7 mouse cellular contexts compared by ENCODE assay signal in the genomic region with DNA sequence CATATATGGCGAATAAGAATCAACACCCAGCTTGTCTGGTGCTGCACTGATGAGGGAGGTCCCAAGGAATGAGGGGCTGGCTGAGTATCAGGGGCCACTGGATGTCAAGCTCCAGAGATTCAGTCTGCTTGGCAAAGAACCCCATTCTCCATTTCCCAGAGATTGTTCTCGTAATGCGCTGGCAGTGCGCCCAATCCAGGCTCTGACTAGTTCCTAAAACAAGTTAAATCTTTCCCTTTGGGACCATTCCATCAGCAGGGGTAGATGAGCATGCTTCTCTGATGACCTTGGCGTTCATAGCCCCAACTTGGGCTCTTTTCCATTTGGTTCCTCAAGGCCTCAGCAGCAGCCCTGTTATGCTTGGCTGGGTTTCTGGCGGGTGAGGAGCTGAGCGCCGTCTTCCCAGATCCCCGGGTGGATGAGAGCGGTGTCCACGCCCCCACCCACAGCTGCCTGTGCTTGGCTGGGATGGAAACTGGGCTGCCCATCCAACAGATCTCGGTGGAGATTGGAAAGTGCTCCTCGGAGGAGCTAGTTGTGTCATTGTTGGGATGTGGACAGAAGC.
DNase-seq lines count a peak whose midpoint lies in the region; ATAC-seq and TF ChIP-seq lines count a peak whose summit lies in the region.

No protein-coding gene starts in this region.

- H3K4me1 ChIP-seq in liver, adult 2 months (ENCODE audit: control insufficient read depth, insufficient read depth, low read length), result peaks cover 30% of the 10 kb centered on the region
- peaks cover 6% of the 10 kb centered on the region; the same call in 1 of the 2 replicates for H3K4me1 ChIP-seq in liver, postnatal 0 days (ENCODE audit: insufficient read depth)

- no peak for ATAC-seq in liver, postnatal 0 days

- TF ChIP-seq POLR2A in liver, adult 2 months (IDR thresholded peaks at IDR 0.05; ENCODE audit: extremely low read depth, insufficient read depth, low read length), result no peak

- H3K9ac ChIP-seq in liver, adult 2 months (ENCODE audit: low read depth, low read length), result no peak overlapping the region
- H3K9ac ChIP-seq in liver, postnatal 0 days (replicated peaks), result no peak overlapping the region

- intact Hi-C loops in heart, postnatal 14 days (cut with DNase I), result no loop called here
- intact Hi-C loops in left cerebral cortex, postnatal 10 days (cut with DNase I), result no loop called here

- H3K4me2 ChIP-seq in liver, postnatal 0 days (ENCODE audit: low read depth, low read length), result no peak overlapping the region

- H3K27me3 ChIP-seq in liver, adult 2 months (ENCODE audit: control insufficient read depth, insufficient read depth, low read length), result no peaks in the 10 kb centered on the region
- H3K27me3 ChIP-seq in liver, postnatal 0 days (ENCODE audit: insufficient read depth, low read length), result no peaks in the 10 kb centered on the region

- TF ChIP-seq EP300 in liver, postnatal 0 days (IDR thresholded peaks at IDR 0.05; ENCODE audit: low read depth), result no peak

- no peak for TF ChIP-seq CTCF in liver, adult 2 months (IDR thresholded peaks at IDR 0.05; ENCODE audit: low read depth, low read length)
- TF ChIP-seq CTCF in liver, postnatal 0 days (IDR thresholded peaks at IDR 0.05; ENCODE audit: low read depth), result no peak

- H3K27ac ChIP-seq in liver, adult 2 months (replicated peaks; ENCODE audit: insufficient read depth, low read depth, low read length), result 0 out of 2 replicates have a peak overlapping the region, but pooled peaks have one; percentile 15
- H3K27ac ChIP-seq in liver, postnatal 0 days (ENCODE audit: low read depth), result no peak overlapping the region

- DNase-seq in liver, adult 2 months (ENCODE audit: extremely low read depth, low read depth, low spot score), result peak; percentile 61
- DNase-seq in liver, postnatal 0 days, result no peak
- DNase-seq in brain, embryonic 18.5 days (ENCODE audit: low read depth, low spot score), result peak; percentile 10
- peak; percentile 87 for DNase-seq in heart, postnatal 14 days
- peak; percentile 40 to 85 for DNase-seq in left cerebral cortex, postnatal 10 days (ENCODE audit: extremely low spot score in 1 of 2, low spot score in 2 of 2)
- DNase-seq in right cerebral cortex, postnatal 36 days (ENCODE audit: low spot score in 2 of 2), result peak; percentile 12 to 24
- no peak for DNase-seq in thymus, postnatal 36 days

- no peak overlapping the region for H3K4me3 ChIP-seq in liver, adult 2 months (ENCODE audit: insufficient read depth, low read depth, low read length)
- no peak overlapping the region for H3K4me3 ChIP-seq in liver, postnatal 0 days (ENCODE audit: low read depth, low read length)

- no peaks in the 10 kb centered on the region for H3K79me2 ChIP-seq in liver, adult 2 months (ENCODE audit: control insufficient read depth, insufficient read depth, low read length)

- no peaks in the 10 kb centered on the region for H3K36me3 ChIP-seq in liver, adult 2 months (ENCODE audit: control insufficient read depth, insufficient read depth, low read length)
- H3K36me3 ChIP-seq in liver, postnatal 0 days (replicated peaks; ENCODE audit: insufficient read depth, low read length), result no peaks in the 10 kb centered on the region

- H3K9me3 ChIP-seq in liver, postnatal 0 days (ENCODE audit: low read length), result no peaks in the 10 kb centered on the region

- 74% methylated on average over 13 of the region's 13 CpGs for WGBS in liver, adult 2 months
- 70% methylated on average over 13 of the region's 13 CpGs for WGBS in liver, postnatal 0 days (ENCODE audit: insufficient replicate concordance)

Comparison
In these comparisons a context has a peak if more than half of its experiments do, and no peak if none do; other contexts are left out.
1. DNase-seq: peak in liver, adult 2 months (single experiment), brain, embryonic 18.5 days (single experiment), heart, postnatal 14 days (2 of 2), left cerebral cortex, postnatal 10 days (2 of 2) and right cerebral cortex, postnatal 36 days (2 of 2); none in liver, postnatal 0 days (single experiment) and thymus, postnatal 36 days (0 of 2).